Mouse (Mus musculus) embryonic stem cell, embryonic (primary cell): ENCODE measurements around the gene Atp5j2.

Experiments used
- CTCF ChIA-PET, 4 experiments: fragments of 300-600 bp in 2 of 4; fragments of 350-600 bp in 2 of 4; sonication (Branson Sonifier 250); formaldehyde crosslinking; loops; one replicate each; lab custom pipeline; 2022; ENCODE audit warnings: inconsistent platforms in 2 of 4; lab: Charles Lee
- POLR2A ChIA-PET, 4 experiments: fragments of 300-600 bp in 2 of 4; fragments of 350-600 bp in 2 of 4; sonication (Branson Sonifier 250); formaldehyde crosslinking; loops; one replicate each; lab custom pipeline; 2022; ENCODE audit warnings: antibody characterized with exemption in 4 of 4, inconsistent platforms in 1 of 4; lab: Charles Lee

The Atp5j2 gene

GRCm38 (mm10) chr5:145166536-145167305, 25.1 kb downstream of the Atp5j2 start, which contains the start of the genes Ptcd1 and Cpsf4:
Gene Ptcd1, minus strand, starts transcription at chr5:145167108.
Gene Cpsf4, plus strand, starts transcription at chr5:145167213.
- POLR2A ChIA-PET = interaction anchor here (0.6 to 15.0 kb wide), 60 partner anchors 9 to 399 kb away, joined by 3 to 289 read pairs (median 5); partner anchors contain the start of genes Arpc1b (in 3 of the 4), Zfp655 (in 3 of the 4), Zkscan5 (in 3 of the 4) and Atp5j2 (in 2 of the 4)
- CTCF ChIA-PET = interaction anchor here in 2 of 4 experiments (0.6 to 1.5 kb wide), 7 partner anchors 12 to 1054 kb away, joined by 3 to 6 read pairs (median 3); partner anchors contain the start of gene Zkscan5 (in 1 of the 2)

GRCm38 (mm10) chr5:145165184-145165583, 26.7 kb downstream of the Atp5j2 start:
- ChIA-PET POLR2A (interaction anchor here (0.7 to 15.0 kb wide), 40 partner anchors 9 to 200 kb away, joined by 3 to 289 read pairs (median 6); partner anchors contain the start of genes Zkscan5 (in 3 of the 4), Arpc1b (in 2 of the 4), Atp5j2 (in 2 of the 4) and Zfp655 (in 2 of the 4)), CTCF (interaction anchor here in 1 of 4 experiments (1.0 kb wide), 1 partner anchor 39 kb away, joined by 6 read pairs; the partner anchor contains the start of gene Zkscan5)

- ChIA-PET POLR2A (interaction anchor here (0.7 to 15.0 kb wide), 42 partner anchors 9 to 200 kb away, joined by 3 to 289 read pairs (median 4); partner anchors contain the start of genes Zkscan5 (in 3 of the 4), Arpc1b (in 2 of the 4), Atp5j2 (in 2 of the 4) and Zfp655 (in 2 of the 4)), CTCF (interaction anchor here in 2 of 4 experiments (0.7 to 1.2 kb wide), 2 partner anchors 10 to 51 kb away, joined by 3 read pairs; no protein-coding TSS in a partner anchor)
Measured at GRCm38 (mm10) chr5:145164710-145165109, 27.2 kb downstream of the Atp5j2 start.

- ChIA-PET POLR2A (interaction anchor here in 3 of 4 experiments (0.6 to 8.4 kb wide), 17 partner anchors 11 to 128 kb away, joined by 3 to 81 read pairs (median 3); partner anchors contain the start of genes Bud31 (in 1 of the 3), Zfp655 (in 1 of the 3) and Zkscan5 (in 1 of the 3)), CTCF (interaction anchor here in 1 of 4 experiments (1.0 kb wide), 1 partner anchor 43 kb away, joined by 5 read pairs; the partner anchor contains the start of gene Zkscan5)
Measured at GRCm38 (mm10) chr5:145161361-145161760, 30.5 kb downstream of the Atp5j2 start.

GRCm38 (mm10) chr5:145152690-145153089, 39.2 kb downstream of the Atp5j2 start:
- ChIA-PET CTCF (interaction anchor here in 1 of 4 experiments (0.6 kb wide), 1 partner anchor 277 kb away, joined by 5 read pairs; no protein-coding TSS in a partner anchor), POLR2A (interaction anchor here (0.9 to 6.5 kb wide), 19 partner anchors 9 to 80 kb away, joined by 3 to 67 read pairs (median 5); partner anchors contain the start of genes Cpsf4 (in 2 of the 4), Ptcd1 (in 2 of the 4), Arpc1b (in 1 of the 4) and Zkscan5 (in 1 of the 4))

GRCm38 (mm10) chr5:145149294-145149693, 42.6 kb downstream of the Atp5j2 start:
- ChIA-PET CTCF (interaction anchor here in 1 of 4 experiments (0.6 kb wide), 1 partner anchor 53 kb away, joined by 4 read pairs; no protein-coding TSS in a partner anchor), POLR2A (interaction anchor here (0.7 to 14.4 kb wide), 17 partner anchors 8 to 1071 kb away, joined by 3 to 244 read pairs (median 6); partner anchors contain the start of genes Cpsf4 (in 3 of the 4), Ptcd1 (in 3 of the 4), Bud31 (in 1 of the 4) and Pdap1 (in 1 of the 4))

GRCm38 (mm10) chr5:145147748-145148147, 44.1 kb downstream of the Atp5j2 start:
- POLR2A ChIA-PET = interaction anchor here in 3 of 4 experiments (0.7 to 14.4 kb wide), 15 partner anchors 10 to 65 kb away, joined by 3 to 244 read pairs (median 5); partner anchors contain the start of genes Cpsf4 (in 3 of the 3), Ptcd1 (in 3 of the 3) and Zkscan5 (in 2 of the 3)

GRCm38 (mm10) chr5:145140611-145141010, 51.3 kb downstream of the Atp5j2 start:
- POLR2A ChIA-PET = interaction anchor here (0.7 to 14.4 kb wide), 23 partner anchors 8 to 770 kb away, joined by 3 to 244 read pairs (median 9); partner anchors contain the start of genes Cpsf4 (in 3 of the 4), Ptcd1 (in 3 of the 4) and Zkscan5 (in 3 of the 4)

More at GRCm38 (mm10) chr5:145147748-145148147, 44.1 kb downstream of the Atp5j2 start:
- CTCF ChIA-PET = no interaction called here

GRCm38 (mm10) chr5:145139571-145140519, 52.0 kb downstream of the Atp5j2 start, which contains the start of the genes Pdap1 and Bud31:
Gene Pdap1, minus strand, starts transcription at chr5:145140238.
Gene Bud31, plus strand, starts transcription at chr5:145140362.
- CTCF ChIA-PET = interaction anchor here in 2 of 4 experiments (1.2 kb wide), 2 partner anchors 20 to 23 kb away, joined by 3 to 5 read pairs; no protein-coding TSS in a partner anchor
- POLR2A ChIA-PET = interaction anchor here (0.5 to 14.4 kb wide), 37 partner anchors 9 to 769 kb away, joined by 3 to 244 read pairs (median 7); partner anchors contain the start of genes Arpc1b (in 3 of the 4), Cpsf4 (in 3 of the 4), Ptcd1 (in 3 of the 4) and Zkscan5 (in 3 of the 4)

More at GRCm38 (mm10) chr5:145140611-145141010, 51.3 kb downstream of the Atp5j2 start:
- CTCF ChIA-PET = no interaction called here

- CTCF ChIA-PET = interaction anchor here in 3 of 4 experiments (0.5 to 1.2 kb wide), 5 partner anchors 19 to 75 kb away, joined by 3 to 5 read pairs (median 4); no protein-coding TSS in a partner anchor
Measured at GRCm38 (mm10) chr5:145138836-145139235, 53.0 kb downstream of the Atp5j2 start.

More at GRCm38 (mm10) chr5:145138836-145139235, 53.0 kb downstream of the Atp5j2 start:
- POLR2A ChIA-PET = interaction anchor here in 3 of 4 experiments (0.6 to 14.4 kb wide), 32 partner anchors 9 to 1120 kb away, joined by 3 to 244 read pairs (median 4); partner anchors contain the start of genes Arpc1b (in 3 of the 3), Cpsf4 (in 2 of the 3), Ptcd1 (in 2 of the 3) and Zfp655 (in 2 of the 3)
